Mouse (Mus musculus) embryonic facial prominence, embryonic 13.5 days (tissue): ENCODE results near the gene Cnst. TPM values are rescaled to one million over a fixed set of nuclear protein-coding genes. Genes with fewer than 3 reads are reported as not detected.
"Not testable (repeated sequence)": the region's sequence is repeated elsewhere in the genome, so short reads cannot be mapped to it uniquely, and the experiment has no call there.

ENCODE experiments used
- ATAC-seq: fragments of 200-750 bp; cut with Nextera tagmentation; 2 replicates; pipeline ENCODE4 v1.8.0; 2017; ENCODE audit warnings: low read depth; ENCODE audit not compliant: insufficient number of reproducible peaks, insufficient read depth, low FRiP score, low TSS enrichment
- H3K27ac ChIP-seq: fragments of 300-500 bp; sonication (generic); 2 replicates; pipeline ENCODE4 v1.5.1; 2015; ENCODE audit warnings: moderate library complexity, mild to moderate bottlenecking, inconsistent platforms
- H3K27me3 ChIP-seq: fragments of 300-500 bp; sonication (generic); 2 replicates; pipeline ENCODE4 v1.6.1; 2015; ENCODE audit warnings: mild to moderate bottlenecking, inconsistent platforms
- H3K36me3 ChIP-seq: fragments of 300-500 bp; sonication (generic); 2 replicates; pipeline ENCODE4 v1.6.1; 2015; ENCODE audit warnings: mild to moderate bottlenecking, inconsistent platforms
- H3K4me1 ChIP-seq: fragments of 300-500 bp; sonication (generic); 2 replicates; pipeline ENCODE4 v1.6.1; 2015; ENCODE audit warnings: inconsistent platforms
- H3K4me2 ChIP-seq: fragments of 300-500 bp; sonication (generic); 2 replicates; pipeline ENCODE4 v1.6.1; 2015; ENCODE audit warnings: moderate library complexity, mild to moderate bottlenecking, inconsistent platforms
- H3K4me3 ChIP-seq: fragments of 300-500 bp; sonication (generic); 2 replicates; pipeline ENCODE4 v1.5.1; 2015; ENCODE audit warnings: mild to moderate bottlenecking, inconsistent platforms
- H3K9ac ChIP-seq: fragments of 300-500 bp; sonication (generic); 2 replicates; pipeline ENCODE4 v1.6.1; 2015; ENCODE audit warnings: mild to moderate bottlenecking, inconsistent platforms
- H3K9me3 ChIP-seq: fragments of 300-500 bp; sonication (generic); 2 replicates; pipeline ENCODE4 v1.6.1; 2016; ENCODE audit warnings: inconsistent platforms
- WGBS: fragments of 180-500 bp; shearing (Covaris S2); methylation state at CpG from one replicate; pipeline ENCODE4 v1.1.7; 2015; ENCODE audit warnings: mixed read lengths; 5-methylcytosine and 5-hydroxymethylcytosine counted together
- polyA plus RNA-seq: library from polyadenylated mRNA; unstranded; fragments of >200 nt; fragmentation: Nextera tagmentation; extraction: Ambion mirVana; gene quantifications from 2 replicates; pipeline ENCODE4 v1.2.1, GENCODE M21; 2015

The Cnst gene
- polyA plus RNA-seq, 1 experiment from 2014 or later: 17.4 TPM

DNA sequence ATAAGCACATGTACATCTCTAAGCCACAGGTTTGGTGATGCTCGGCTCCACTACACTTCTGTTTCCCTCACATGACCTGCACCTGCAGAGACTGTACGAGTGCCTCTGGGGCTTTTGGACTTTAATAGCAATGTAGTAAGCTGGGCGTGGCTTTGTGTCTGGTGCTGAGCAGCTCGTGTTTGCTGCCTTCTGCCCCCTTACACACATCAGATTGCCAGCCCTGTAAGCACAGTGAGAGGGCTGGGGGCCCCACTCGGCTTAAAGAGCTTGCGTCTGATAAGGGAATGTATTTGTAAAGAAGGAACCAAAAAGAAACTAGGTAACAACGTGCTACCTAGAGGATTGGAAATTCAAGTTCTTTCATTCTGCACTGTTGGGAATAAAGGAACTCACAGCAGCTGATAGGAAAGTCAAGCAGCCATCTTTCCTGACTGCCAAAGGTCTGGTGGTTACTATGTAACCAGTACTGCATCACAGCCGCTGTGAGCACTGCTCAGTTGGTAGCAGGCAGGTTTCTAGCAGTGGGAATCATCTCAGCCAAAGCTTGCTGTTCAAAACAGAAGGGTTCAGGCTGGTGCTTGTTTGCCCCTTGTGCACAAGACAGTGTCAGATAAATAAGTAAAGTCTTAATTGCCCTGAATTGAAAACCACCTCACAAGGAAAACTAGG lies 82.4 kb downstream of the Cnst start:
- H3K4me3 ChIP-seq: no peak overlapping the region
- H3K9ac ChIP-seq: no peak overlapping the region
- WGBS: 65% methylated on average over 8 of the region's 8 CpGs
- H3K36me3 ChIP-seq: peaks cover 13% of the 10 kb centered on the region
- no peaks in the 10 kb centered on the region for H3K9me3 ChIP-seq
- ATAC-seq: no peak
- H3K4me1 ChIP-seq: no peaks in the 10 kb centered on the region
- no peak overlapping the region for H3K27ac ChIP-seq
- no peaks in the 10 kb centered on the region for H3K27me3 ChIP-seq
- H3K4me2 ChIP-seq: no peak overlapping the region

DNA sequence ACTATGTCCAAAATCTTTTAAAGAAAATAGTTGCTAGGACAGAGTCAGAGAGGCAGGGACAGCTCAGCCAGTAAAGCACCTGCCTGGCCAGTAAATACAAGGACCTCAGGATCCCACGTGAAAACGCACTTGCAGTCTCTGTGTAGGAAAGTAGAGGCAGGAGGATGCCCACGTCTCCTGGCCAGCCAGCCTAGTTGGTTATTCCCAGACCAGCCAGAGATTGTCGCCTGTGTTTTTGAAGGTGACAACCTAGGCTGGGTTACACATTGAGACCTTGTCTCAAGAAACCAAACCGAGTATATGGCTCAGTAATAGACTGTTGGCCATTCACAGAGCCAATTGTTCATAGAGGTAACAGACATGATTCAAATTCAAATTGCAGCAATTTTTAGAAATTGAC lies 83.1 kb downstream of the Cnst start:
- no peaks in the 10 kb centered on the region for H3K27me3 ChIP-seq
- no peaks in the 10 kb centered on the region for H3K4me1 ChIP-seq
- H3K4me3 ChIP-seq: no peak overlapping the region
- H3K9ac ChIP-seq: no peak overlapping the region
- no peak overlapping the region for H3K4me2 ChIP-seq
- H3K9me3 ChIP-seq: no peaks in the 10 kb centered on the region
- ATAC-seq: no peak
- 80% methylated on average over 5 of the region's 5 CpGs for WGBS
- peaks cover 13% of the 10 kb centered on the region for H3K36me3 ChIP-seq
- H3K27ac ChIP-seq: no peak overlapping the region

DNA sequence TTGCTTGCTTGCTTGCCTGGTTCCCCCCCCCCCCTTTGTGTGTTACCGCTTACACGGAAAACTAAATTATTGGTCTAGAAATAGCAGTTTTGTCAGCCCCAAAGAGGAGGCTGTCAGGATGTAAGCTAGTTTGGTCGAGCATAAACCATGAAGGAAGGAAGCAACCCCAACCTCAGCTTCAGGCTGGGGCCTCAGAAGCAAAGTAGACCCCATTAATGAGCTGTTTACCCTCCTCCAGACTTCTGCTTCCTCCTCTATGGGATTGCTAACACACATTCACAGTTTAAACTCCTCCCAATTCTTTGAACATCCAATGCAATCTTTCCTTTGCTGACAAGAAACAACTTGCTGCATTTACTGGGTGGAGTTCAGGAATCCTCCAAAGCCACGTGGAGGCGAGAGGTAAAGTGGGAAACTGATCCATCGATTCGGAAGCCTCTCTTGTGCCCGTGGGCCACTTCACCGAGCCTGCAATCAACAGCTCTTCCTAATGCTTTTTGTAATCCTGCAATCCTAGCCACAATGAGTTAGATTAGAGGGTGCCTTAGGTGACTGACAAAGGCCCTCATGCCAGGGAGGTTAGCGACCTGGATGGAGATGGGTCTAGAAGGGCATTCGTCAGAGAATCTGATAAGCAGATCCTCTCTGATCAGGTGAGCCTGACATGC lies 86.7 kb downstream of the Cnst start:
- Histone ChIP-seq H3K27me3 (no peaks in the 10 kb centered on the region), H3K4me2 (no peak overlapping the region), H3K9ac (no peak overlapping the region), H3K4me3 (no peak overlapping the region), H3K36me3 (no peaks in the 10 kb centered on the region), H3K27ac (no peak overlapping the region), H3K4me1 (no peaks in the 10 kb centered on the region), H3K9me3 (no peaks in the 10 kb centered on the region)
- no peak for ATAC-seq
- 69% methylated on average over 11 of the region's 11 CpGs for WGBS

- ATAC-seq: no peak
- Histone ChIP-seq H3K36me3 (no peaks in the 10 kb centered on the region), H3K27me3 (no peaks in the 10 kb centered on the region), H3K4me1 (no peaks in the 10 kb centered on the region), H3K9me3 (no peaks in the 10 kb centered on the region), H3K4me2 (no peak overlapping the region), H3K4me3 (no peak overlapping the region), H3K9ac (no peak overlapping the region), H3K27ac (no peak overlapping the region)
- 29% methylated on average over 1 of the region's 1 CpGs for WGBS
Measured at GRCm38 (mm10) chr1:179633414-179633752, 87.2 kb downstream of the Cnst start.

GRCm38 (mm10) chr1:179634159-179634558 lies 88.0 kb downstream of the Cnst start:
- Histone ChIP-seq H3K9me3 (no peaks in the 10 kb centered on the region), H3K4me3 (no peak overlapping the region), H3K36me3 (no peaks in the 10 kb centered on the region), H3K4me1 (no peaks in the 10 kb centered on the region), H3K9ac (no peak overlapping the region), H3K27ac (no peak overlapping the region), H3K27me3 (no peaks in the 10 kb centered on the region), H3K4me2 (no peak overlapping the region)
- no peak for ATAC-seq
- 89% methylated on average over 3 of the region's 3 CpGs for WGBS

- Histone ChIP-seq H3K4me1 (peaks cover 11% of the 10 kb centered on the region; the same call in 1 of the 2 replicates), H3K36me3 (no peaks in the 10 kb centered on the region), H3K9ac (no peak overlapping the region), H3K4me2 (no peak overlapping the region), H3K27ac (no peak overlapping the region), H3K4me3 (no peak overlapping the region), H3K27me3 (no peaks in the 10 kb centered on the region), H3K9me3 (no peaks in the 10 kb centered on the region)
- no peak for ATAC-seq
- WGBS: 74% methylated on average over 4 of the region's 4 CpGs
Measured at GRCm38 (mm10) chr1:179642726-179643125, 96.6 kb downstream of the Cnst start.

GRCm38 (mm10) chr1:179644151-179644550 lies 98.0 kb downstream of the Cnst start:
- H3K4me1 ChIP-seq: peaks cover 11% of the 10 kb centered on the region; the same call in 1 of the 2 replicates
- no peak overlapping the region for H3K9ac ChIP-seq
- H3K9me3 ChIP-seq: no peaks in the 10 kb centered on the region
- ATAC-seq: no peak
- no peak overlapping the region for H3K4me2 ChIP-seq
- no peaks in the 10 kb centered on the region for H3K36me3 ChIP-seq
- H3K27me3 ChIP-seq: no peaks in the 10 kb centered on the region
- 56% methylated on average over 3 of the region's 3 CpGs for WGBS
- no peak overlapping the region for H3K27ac ChIP-seq
- no peak overlapping the region for H3K4me3 ChIP-seq

GRCm38 (mm10) chr1:179645101-179645979 lies 99.2 kb downstream of the Cnst start:
- Histone ChIP-seq H3K9ac (peak overlapping the region; percentile 57; the same call in 1 of the 2 replicates), H3K36me3 (no peaks in the 10 kb centered on the region), H3K27ac (no peak overlapping the region), H3K4me3 (peak overlapping the region; percentile 31), H3K9me3 (no peaks in the 10 kb centered on the region), H3K4me1 (peaks cover 11% of the 10 kb centered on the region; the same call in 1 of the 2 replicates), H3K27me3 (no peaks in the 10 kb centered on the region), H3K4me2 (peak overlapping the region; percentile 59)
- ATAC-seq: no peak; the same call in none of the 2 replicates
- 63% methylated on average over 13 of the region's 13 CpGs for WGBS

DNA sequence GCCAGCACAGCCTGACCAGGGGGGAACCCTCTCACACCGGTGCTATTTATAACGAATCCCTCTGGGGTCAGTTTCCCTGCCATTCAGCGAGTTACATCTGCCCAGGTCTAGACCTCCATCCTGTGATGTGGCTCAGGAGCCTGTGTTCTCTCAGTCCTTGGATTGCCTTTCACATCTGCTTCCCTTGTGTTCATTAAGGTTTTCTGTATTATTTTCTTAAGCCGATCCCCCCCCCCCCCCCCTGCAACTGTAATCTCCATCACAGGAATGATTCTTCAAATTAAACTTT lies 99.8 kb downstream of the Cnst start:
- Histone ChIP-seq H3K36me3 (no peaks in the 10 kb centered on the region), H3K9ac (peak overlapping the region; percentile 57; the same call in 1 of the 2 replicates), H3K4me1 (peaks cover 11% of the 10 kb centered on the region; the same call in 1 of the 2 replicates), H3K9me3 (no peaks in the 10 kb centered on the region), H3K27me3 (no peaks in the 10 kb centered on the region), H3K4me3 (peak overlapping the region; percentile 31), H3K4me2 (peak overlapping the region; percentile 59), H3K27ac (no peak overlapping the region)
- 17% methylated on average over 4 of the region's 4 CpGs for WGBS
- ATAC-seq: no peak

- H3K4me3 ChIP-seq, H3K27ac ChIP-seq, H3K27me3 ChIP-seq, H3K9me3 ChIP-seq, ATAC-seq, H3K36me3 ChIP-seq, H3K9ac ChIP-seq, H3K4me2 ChIP-seq: not testable (repeated sequence)
- WGBS: 86% methylated on average over 4 of the region's 5 CpGs
- H3K4me1 ChIP-seq: peaks cover 11% of the 10 kb centered on the region; the same call in 1 of the 2 replicates
Measured at GRCm38 (mm10) chr1:179648678-179649077, 102.5 kb downstream of the Cnst start.

DNA sequence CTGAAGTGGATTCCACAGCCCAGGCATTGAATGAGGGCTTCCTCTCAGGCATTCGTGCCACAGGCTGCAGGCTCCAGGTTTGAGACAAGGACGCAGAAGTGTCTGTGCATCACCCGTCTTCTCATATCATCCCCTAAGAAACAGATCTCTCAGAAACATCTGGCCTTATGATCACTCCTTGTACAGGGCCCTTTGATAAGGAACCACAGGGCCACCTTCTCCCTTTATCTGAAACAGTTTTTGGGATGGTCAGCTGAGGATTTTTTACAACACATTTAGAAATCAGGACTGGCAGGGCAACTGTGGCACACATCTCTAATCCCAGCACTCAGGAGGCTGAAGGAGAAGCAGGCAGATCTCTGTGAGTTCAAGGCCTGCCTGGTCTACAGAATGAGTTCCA lies 103.2 kb downstream of the Cnst start:
- 70% methylated on average over 3 of the region's 3 CpGs for WGBS
- Histone ChIP-seq H3K4me2 (no peak overlapping the region), H3K4me3 (no peak overlapping the region), H3K9ac (no peak overlapping the region), H3K4me1 (peaks cover 5% of the 10 kb centered on the region; the same call in 1 of the 2 replicates), H3K9me3 (no peaks in the 10 kb centered on the region), H3K36me3 (no peaks in the 10 kb centered on the region), H3K27me3 (no peaks in the 10 kb centered on the region), H3K27ac (no peak overlapping the region)
- ATAC-seq: no peak
